Mouse (Mus musculus): ENCODE data around the gene Nt5c1b. TPM values are rescaled to one million over a fixed set of nuclear protein-coding genes. Genes with fewer than 3 reads are reported as not detected.

Nt5c1b gene
- not detected for polyA plus RNA-seq (2017; shearing (Covaris generic))

GRCm38 (mm10) chr12:10369673-10370072 lies at the start of gene Nt5c1b:
Nt5c1b (plus strand) TSS chr12:10369973.

GRCm38 (mm10) chr12:10390671-10391441 lies 21.1 kb downstream of the Nt5c1b start, which contains the start of gene Rdh14:
Rdh14 (plus strand) TSS chr12:10390772.

Other genes with a start within 250 kb of the Nt5c1b start
- gene Rdh14, start 20.8 kb downstream of the Nt5c1b start, polyA plus RNA-seq (2017; shearing (Covaris generic)) = 13.4 TPM

Data from CD4-positive, CD25-positive, alpha-beta regulatory T cell, adult 9 weeks (primary cell).